Mouse (Mus musculus): ENCODE measurements around the gene Nif3l1. TPM values are rescaled to one million over a fixed set of nuclear protein-coding genes. Genes with fewer than 3 reads are reported as not detected.

Gene Nif3l1
- 70.7 and 75.9 TPM in 2 replicates for polyA plus RNA-seq (2016; fragmentation: Nextera tagmentation; extraction: Ambion mirVana)

- peaks cover 32% of the 10 kb centered on the region for H3K4me1 ChIP-seq (replicated peaks)
- DNase-seq (ENCODE audit: low spot score): peak; percentile 89
- no peaks in the 10 kb centered on the region for H3K9me3 ChIP-seq
- peaks cover 62% of the 10 kb centered on the region for H3K36me3 ChIP-seq
- peak within 1 kb of the TSS; percentile 93 for H3K27ac ChIP-seq
- no peaks in the 10 kb centered on the region for H3K27me3 ChIP-seq (ENCODE audit: insufficient read depth, poor library complexity, severe bottlenecking)
- H3K4me3 ChIP-seq: peak within 1 kb of the TSS; percentile 69
- WGBS: under 1% methylated on average over 33 of the region's 33 CpGs
Measured at GRCm38 (mm10) chr1:58445143-58445722, at the start of gene Nif3l1, which contains the start of gene Ppil3. Nif3l1 (plus strand) TSS chr1:58445151. Ppil3 (minus strand) TSS chr1:58445486.

- Histone ChIP-seq H3K9me3 (no peaks in the 10 kb centered on the region), H3K4me3 (no peak overlapping the region), H3K27ac (no peak overlapping the region), H3K4me1 (replicated peaks) (peaks cover 22% of the 10 kb centered on the region), H3K36me3 (peaks cover 58% of the 10 kb centered on the region), H3K27me3 (ENCODE audit: insufficient read depth, poor library complexity, severe bottlenecking) (no peaks in the 10 kb centered on the region)
- 89% methylated on average over 3 of the region's 3 CpGs for WGBS
- DNase-seq (ENCODE audit: low spot score): no peak
Measured at GRCm38 (mm10) chr1:58395341-58395740, 49.6 kb upstream of the Nif3l1 start.

GRCm38 (mm10) chr1:58396179-58396578 lies 48.8 kb upstream of the Nif3l1 start:
- no peak overlapping the region for H3K27ac ChIP-seq
- no peak for DNase-seq (ENCODE audit: low spot score)
- no peak overlapping the region for H3K4me3 ChIP-seq
- H3K9me3 ChIP-seq: no peaks in the 10 kb centered on the region
- H3K36me3 ChIP-seq: peaks cover 67% of the 10 kb centered on the region
- no peaks in the 10 kb centered on the region for H3K27me3 ChIP-seq (ENCODE audit: insufficient read depth, poor library complexity, severe bottlenecking)
- H3K4me1 ChIP-seq (replicated peaks): peaks cover 21% of the 10 kb centered on the region
- 98% methylated on average over 1 of the region's 1 CpGs for WGBS

- Histone ChIP-seq H3K9me3 (no peaks in the 10 kb centered on the region), H3K4me3 (no peak overlapping the region), H3K27me3 (ENCODE audit: insufficient read depth, poor library complexity, severe bottlenecking) (no peaks in the 10 kb centered on the region), H3K4me1 (replicated peaks) (peaks cover 11% of the 10 kb centered on the region), H3K27ac (no peak overlapping the region), H3K36me3 (peaks cover 82% of the 10 kb centered on the region)
- WGBS: 97% methylated on average over 6 of the region's 6 CpGs
- no peak for DNase-seq (ENCODE audit: low spot score)
Measured at GRCm38 (mm10) chr1:58397731-58398130, 47.2 kb upstream of the Nif3l1 start.

- WGBS: 92% methylated on average over 6 of the region's 6 CpGs
- Histone ChIP-seq H3K4me3 (no peak overlapping the region), H3K27ac (no peak overlapping the region), H3K9me3 (no peaks in the 10 kb centered on the region), H3K4me1 (replicated peaks) (no peaks in the 10 kb centered on the region), H3K27me3 (ENCODE audit: insufficient read depth, poor library complexity, severe bottlenecking) (no peaks in the 10 kb centered on the region), H3K36me3 (peaks cover 97% of the 10 kb centered on the region)
- DNase-seq (ENCODE audit: low spot score): no peak
Measured at GRCm38 (mm10) chr1:58401396-58401795, 43.6 kb upstream of the Nif3l1 start.

- H3K36me3 ChIP-seq: peaks cover 95% of the 10 kb centered on the region
- no peaks in the 10 kb centered on the region for H3K27me3 ChIP-seq (ENCODE audit: insufficient read depth, poor library complexity, severe bottlenecking)
- no peak overlapping the region for H3K27ac ChIP-seq
- no peaks in the 10 kb centered on the region for H3K4me1 ChIP-seq (replicated peaks)
- DNase-seq (ENCODE audit: low spot score): no peak
- H3K9me3 ChIP-seq: no peaks in the 10 kb centered on the region
- H3K4me3 ChIP-seq: no peak overlapping the region
- WGBS: 95% methylated on average over 5 of the region's 5 CpGs
Measured at GRCm38 (mm10) chr1:58403745-58404144, 41.2 kb upstream of the Nif3l1 start.

- no peak for DNase-seq (ENCODE audit: low spot score)
- Histone ChIP-seq H3K4me1 (replicated peaks) (no peaks in the 10 kb centered on the region), H3K27me3 (ENCODE audit: insufficient read depth, poor library complexity, severe bottlenecking) (no peaks in the 10 kb centered on the region), H3K9me3 (no peaks in the 10 kb centered on the region), H3K4me3 (no peak overlapping the region), H3K27ac (no peak overlapping the region), H3K36me3 (peaks cover 88% of the 10 kb centered on the region)
- 96% methylated on average over 7 of the region's 7 CpGs for WGBS
Measured at GRCm38 (mm10) chr1:58407321-58407720, 37.6 kb upstream of the Nif3l1 start.

GRCm38 (mm10) chr1:58408141-58408540 lies 36.8 kb upstream of the Nif3l1 start:
- no peaks in the 10 kb centered on the region for H3K9me3 ChIP-seq
- no peaks in the 10 kb centered on the region for H3K4me1 ChIP-seq (replicated peaks)
- WGBS: 85% methylated on average over 6 of the region's 6 CpGs
- H3K27me3 ChIP-seq (ENCODE audit: insufficient read depth, poor library complexity, severe bottlenecking): no peaks in the 10 kb centered on the region
- no peak overlapping the region for H3K27ac ChIP-seq
- no peak for DNase-seq (ENCODE audit: low spot score)
- peaks cover 88% of the 10 kb centered on the region for H3K36me3 ChIP-seq
- no peak overlapping the region for H3K4me3 ChIP-seq

- Histone ChIP-seq H3K4me1 (replicated peaks) (no peaks in the 10 kb centered on the region), H3K4me3 (no peak overlapping the region), H3K27me3 (ENCODE audit: insufficient read depth, poor library complexity, severe bottlenecking) (no peaks in the 10 kb centered on the region), H3K36me3 (peaks cover 88% of the 10 kb centered on the region), H3K27ac (no peak overlapping the region), H3K9me3 (no peaks in the 10 kb centered on the region)
- WGBS: 81% methylated on average over 5 of the region's 5 CpGs
- DNase-seq (ENCODE audit: low spot score): no peak
Measured at GRCm38 (mm10) chr1:58409553-58410197, 35.3 kb upstream of the Nif3l1 start.

- Histone ChIP-seq H3K4me1 (replicated peaks) (no peaks in the 10 kb centered on the region), H3K36me3 (peaks cover 88% of the 10 kb centered on the region), H3K4me3 (no peak overlapping the region), H3K9me3 (no peaks in the 10 kb centered on the region), H3K27me3 (ENCODE audit: insufficient read depth, poor library complexity, severe bottlenecking) (no peaks in the 10 kb centered on the region), H3K27ac (no peak overlapping the region)
- no peak for DNase-seq (ENCODE audit: low spot score)
- WGBS: 88% methylated on average over 3 of the region's 3 CpGs
Measured at GRCm38 (mm10) chr1:58410198-58410588, 34.8 kb upstream of the Nif3l1 start.

GRCm38 (mm10) chr1:58410776-58411175 lies 34.2 kb upstream of the Nif3l1 start:
- H3K9me3 ChIP-seq: no peaks in the 10 kb centered on the region
- 94% methylated on average over 7 of the region's 7 CpGs for WGBS
- DNase-seq (ENCODE audit: low spot score): no peak
- H3K36me3 ChIP-seq: peaks cover 88% of the 10 kb centered on the region
- H3K4me1 ChIP-seq (replicated peaks): no peaks in the 10 kb centered on the region
- no peak overlapping the region for H3K27ac ChIP-seq
- H3K27me3 ChIP-seq (ENCODE audit: insufficient read depth, poor library complexity, severe bottlenecking): no peaks in the 10 kb centered on the region
- no peak overlapping the region for H3K4me3 ChIP-seq

GRCm38 (mm10) chr1:58415442-58415841 lies 29.5 kb upstream of the Nif3l1 start:
- no peak overlapping the region for H3K4me3 ChIP-seq
- no peak overlapping the region for H3K27ac ChIP-seq
- WGBS: 33% methylated on average over 1 of the region's 1 CpGs
- no peaks in the 10 kb centered on the region for H3K4me1 ChIP-seq (replicated peaks)
- no peak for DNase-seq (ENCODE audit: low spot score)
- H3K36me3 ChIP-seq: peaks cover 100% of the 10 kb centered on the region
- H3K9me3 ChIP-seq: no peaks in the 10 kb centered on the region
- no peaks in the 10 kb centered on the region for H3K27me3 ChIP-seq (ENCODE audit: insufficient read depth, poor library complexity, severe bottlenecking)

- H3K36me3 ChIP-seq: peaks cover 100% of the 10 kb centered on the region
- WGBS: 91% methylated on average over 2 of the region's 2 CpGs
Measured at GRCm38 (mm10) chr1:58416048-58416447, 28.9 kb upstream of the Nif3l1 start.

More at GRCm38 (mm10) chr1:58416048-58416447, 28.9 kb upstream of the Nif3l1 start:
- DNase-seq (ENCODE audit: low spot score): no peak
- Histone ChIP-seq H3K9me3 (no peaks in the 10 kb centered on the region), H3K27me3 (ENCODE audit: insufficient read depth, poor library complexity, severe bottlenecking) (no peaks in the 10 kb centered on the region), H3K4me3 (no peak overlapping the region), H3K27ac (no peak overlapping the region), H3K4me1 (replicated peaks) (peaks cover 3% of the 10 kb centered on the region; the same call in 1 of the 2 replicates)
